Mouse (Mus musculus) urinary bladder, adult 2 months (tissue): ENCODE results near the gene Gjc1. TPM values are rescaled to one million over a fixed set of nuclear protein-coding genes. Genes with fewer than 3 reads are reported as not detected.

Experiments used
- DNase-seq: peaks from one replicate; pipeline ENCODE4 v3.0.0; 2022; ENCODE audit warnings: low spot score
- polyA plus RNA-seq: library from polyadenylated mRNA; depleted of rRNA; stranded (reverse); fragments of >200 nt; gene quantifications from 2 replicates; pipeline ENCODE4 v1.2.3, GENCODE M21; 2012

The Gjc1 gene
- polyA plus RNA-seq, 1 experiment, result 31.1 TPM

DNA sequence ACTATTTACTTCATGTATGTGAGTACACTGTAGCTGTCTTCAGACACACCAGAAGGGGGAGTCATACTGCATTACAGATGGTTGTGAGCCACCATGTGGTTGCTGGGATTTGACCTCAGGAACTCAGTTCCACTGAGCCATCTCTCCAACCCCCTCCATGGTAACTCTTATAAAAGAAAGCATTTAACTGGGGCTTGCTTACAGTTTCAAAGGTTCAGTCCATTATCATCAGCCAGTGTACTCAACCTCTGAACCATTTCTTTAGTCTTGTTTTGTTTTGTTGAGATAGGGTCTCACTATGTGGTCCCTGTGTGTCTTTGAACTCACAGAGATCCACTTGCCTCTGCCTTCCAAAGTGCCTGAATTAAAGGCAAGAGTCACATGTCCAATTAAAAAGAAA lies 4.6 kb downstream of the Gjc1 start:
- DNase-seq, result no peak

DNA sequence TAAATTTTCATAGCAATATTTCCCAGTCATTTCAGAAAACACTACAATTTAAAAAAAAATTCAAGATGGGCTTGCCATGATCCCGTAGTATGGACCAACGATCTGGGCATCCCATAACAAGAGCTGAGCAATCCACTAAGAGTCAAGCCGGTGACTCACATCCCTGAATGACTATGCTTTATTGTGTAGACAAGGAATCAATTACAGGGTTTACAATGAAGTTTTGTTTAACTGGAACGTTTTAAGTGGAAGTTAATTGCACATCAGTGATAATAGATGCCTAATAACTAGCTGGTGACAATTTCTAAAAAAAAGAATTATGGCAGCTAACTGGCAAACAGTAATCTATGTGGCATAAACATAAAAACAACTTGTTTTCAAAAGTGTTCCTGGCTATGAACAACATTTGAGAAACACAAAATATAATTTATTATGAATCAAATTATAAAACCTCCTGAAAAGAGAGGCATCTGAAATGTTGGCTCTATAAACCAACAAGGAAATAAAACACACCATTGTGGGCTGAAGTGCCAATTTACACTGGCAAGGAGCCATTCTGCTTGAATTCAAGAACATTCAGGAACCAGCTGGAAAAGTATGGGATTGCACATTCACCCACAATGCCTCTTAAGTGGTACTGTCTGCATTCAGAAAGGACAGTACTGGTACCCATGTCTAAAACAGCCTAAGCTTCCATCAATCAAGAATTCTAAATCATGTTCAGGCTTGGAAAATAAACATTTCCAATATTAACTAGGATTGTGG lies 8.6 kb downstream of the Gjc1 start:
- no peak for DNase-seq

DNA sequence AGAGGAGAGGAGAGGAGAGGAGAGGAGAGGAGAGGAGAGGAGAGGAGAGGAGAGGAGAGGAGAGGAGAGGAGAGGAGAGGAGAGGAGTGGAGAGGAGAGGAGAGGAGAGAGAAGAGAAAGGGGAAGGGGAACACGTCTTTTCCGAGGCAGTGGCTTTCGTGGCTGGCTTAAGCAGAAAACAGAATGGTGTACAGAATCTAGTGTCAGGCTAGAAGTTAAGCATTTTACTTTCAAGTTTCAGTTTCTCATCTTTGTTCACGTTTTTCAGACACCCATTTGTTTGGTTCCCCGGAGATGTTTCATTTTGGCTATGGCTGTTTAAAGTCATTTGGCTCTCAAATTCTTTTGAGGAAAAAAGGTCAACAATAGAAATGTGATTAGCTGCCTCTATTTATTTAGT lies 11.3 kb downstream of the Gjc1 start:
- DNase-seq, result no peak

DNA sequence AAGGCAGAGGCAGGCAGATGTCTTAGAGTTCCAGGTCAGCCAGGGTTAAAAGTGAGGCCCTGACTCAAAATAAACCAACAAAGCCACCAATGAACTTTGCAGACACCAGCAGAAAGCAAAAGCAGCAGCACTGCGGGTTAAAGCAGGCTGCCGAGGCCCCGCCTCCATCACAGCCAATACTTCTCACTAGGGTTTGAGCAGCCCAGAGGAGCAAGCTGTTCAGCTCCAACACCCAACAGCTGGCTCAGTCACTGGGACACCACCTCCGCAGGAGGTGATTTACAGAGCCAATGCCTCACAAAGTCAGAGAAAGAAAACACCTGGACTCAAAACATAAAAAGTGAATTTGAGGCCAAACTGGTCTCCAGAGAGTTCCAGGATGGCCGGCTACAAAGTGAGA lies 16.0 kb downstream of the Gjc1 start:
- no peak for DNase-seq

DNA sequence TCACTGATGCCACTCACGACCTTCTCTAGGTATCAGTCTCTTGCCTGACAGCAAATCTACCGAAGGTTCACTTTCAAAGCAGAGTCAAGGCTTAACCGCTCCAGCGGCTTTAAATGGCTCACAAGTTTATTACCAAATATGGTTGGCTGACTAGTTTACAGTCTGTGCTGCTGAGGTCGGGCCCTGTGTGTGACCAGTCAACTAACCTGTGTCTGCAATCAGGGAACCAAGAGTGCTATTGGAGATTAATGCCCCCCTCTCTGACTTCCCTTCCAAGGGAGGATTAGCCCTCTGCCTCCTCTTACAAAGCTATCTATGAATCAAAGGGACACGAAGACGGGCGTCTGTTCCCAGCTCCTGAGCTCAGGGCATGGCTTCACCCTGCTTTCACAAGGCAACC lies 25.3 kb downstream of the Gjc1 start:
- no peak for DNase-seq

DNA sequence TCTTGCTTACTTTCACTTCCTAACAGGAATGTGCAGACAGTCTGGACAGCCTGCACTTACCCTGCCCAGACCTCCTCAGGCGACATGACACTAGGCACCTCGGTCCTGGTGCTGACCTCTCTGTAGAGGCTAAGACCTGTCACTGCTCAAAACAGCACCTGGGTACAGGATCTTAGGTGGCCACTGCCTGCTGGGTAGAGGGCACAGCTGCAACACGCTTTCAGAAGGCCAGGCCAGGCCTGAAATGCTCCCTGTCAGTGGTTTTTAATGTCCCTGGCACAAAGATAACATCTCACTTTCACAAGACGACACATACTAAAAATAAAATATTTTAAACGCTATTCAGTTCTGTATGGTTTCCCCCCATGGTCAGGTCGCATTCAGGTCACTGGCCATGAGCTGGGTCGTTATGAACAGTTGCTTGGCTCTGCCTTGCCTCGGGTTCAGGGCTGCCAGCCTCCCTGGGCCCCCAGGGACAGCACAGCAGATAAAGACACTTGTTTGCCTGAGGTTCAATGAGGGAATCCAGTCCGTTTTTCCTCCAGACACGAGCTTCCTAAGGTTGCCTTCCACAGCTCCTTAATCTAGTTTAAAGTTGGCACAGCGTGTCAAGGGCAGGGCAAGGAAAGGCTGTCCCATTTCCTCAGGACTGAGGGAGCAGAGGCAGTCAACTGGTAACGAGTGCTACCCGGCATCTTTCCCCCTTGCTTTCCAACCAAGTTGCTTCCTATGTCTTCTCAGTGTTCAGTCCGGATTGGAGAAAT lies 27.6 kb downstream of the Gjc1 start:
- no peak for DNase-seq

DNA sequence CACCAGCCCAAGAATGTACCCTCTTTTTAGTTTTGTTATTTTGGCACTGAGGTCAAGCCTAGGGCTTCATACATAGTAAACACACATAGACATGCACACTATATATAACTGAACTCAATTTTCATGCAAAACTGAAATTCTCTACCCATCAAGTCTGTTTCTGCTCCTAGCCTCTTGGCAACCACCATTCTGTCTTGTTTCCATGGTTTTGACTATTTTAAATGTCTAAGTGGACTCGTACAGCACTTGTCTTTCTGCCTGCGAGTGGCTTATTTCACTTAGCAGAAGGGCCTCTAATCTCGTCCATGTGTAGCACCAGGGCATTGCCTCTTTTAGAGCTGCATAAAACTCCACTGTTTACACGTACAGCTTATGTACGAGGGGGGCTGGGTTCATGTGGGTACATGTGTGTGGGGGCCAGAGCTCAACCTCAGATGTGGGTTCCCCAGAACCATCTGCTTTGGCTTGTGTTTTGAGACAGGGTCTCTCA lies 31.8 kb downstream of the Gjc1 start:
- DNase-seq, result no peak

DNA sequence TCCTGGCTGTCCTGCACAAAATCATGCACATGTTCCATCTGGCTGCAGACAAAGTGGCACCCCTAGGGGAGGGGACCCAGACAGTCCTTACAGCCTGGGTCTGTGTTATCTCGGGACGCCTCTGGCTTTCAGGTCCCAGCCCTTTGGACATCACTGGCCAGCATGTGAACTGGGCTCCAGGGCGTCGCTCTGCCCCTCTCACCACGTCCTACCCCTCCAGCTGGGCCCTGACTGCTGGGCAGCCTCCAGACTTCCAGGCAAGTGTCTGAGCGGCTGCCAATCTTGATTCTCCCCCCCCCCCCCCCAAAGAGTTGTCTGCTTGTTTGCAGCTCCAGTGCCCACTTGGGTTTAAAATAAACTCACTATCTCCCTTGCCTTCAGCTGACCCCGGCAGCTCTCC lies 36.1 kb downstream of the Gjc1 start:
- DNase-seq, result no peak

DNA sequence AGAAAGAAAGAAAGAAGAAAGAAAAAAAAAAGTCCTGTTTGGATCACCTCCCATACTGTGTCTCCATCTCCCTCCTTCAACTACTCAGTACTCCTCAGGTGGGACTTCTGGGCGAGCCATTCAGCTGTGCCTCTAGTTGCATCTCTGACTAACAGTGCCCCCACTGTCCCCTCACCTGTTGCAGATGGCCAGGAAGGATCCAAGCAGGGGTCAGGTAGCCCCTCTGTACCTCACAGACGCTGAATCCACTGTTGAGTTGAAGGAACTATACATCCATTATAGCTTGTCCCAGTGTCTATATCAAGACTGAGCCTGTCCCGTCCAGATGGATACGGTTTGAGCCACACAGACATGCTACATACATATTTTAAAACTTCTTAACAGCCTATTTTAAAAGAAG lies 38.0 kb downstream of the Gjc1 start:
- DNase-seq, result no peak

DNA sequence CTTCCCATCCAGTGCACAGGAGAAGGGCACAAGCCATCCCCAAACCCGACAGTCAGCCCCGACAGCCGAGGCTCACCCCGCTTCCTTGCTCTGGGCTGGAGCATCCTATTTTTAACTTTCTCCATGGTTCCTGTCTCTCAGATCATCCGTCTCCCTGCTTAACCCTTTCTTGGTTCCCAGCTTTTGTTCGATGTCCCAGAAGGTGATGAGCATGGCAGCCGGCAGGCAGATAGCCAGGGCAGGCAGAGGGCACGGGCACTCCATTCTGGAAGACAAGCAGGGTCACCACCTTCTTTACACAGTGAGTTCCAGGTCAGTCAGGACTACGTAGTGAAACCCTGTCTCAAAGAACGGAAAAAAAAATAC lies 38.5 kb downstream of the Gjc1 start:
- no peak for DNase-seq

DNA sequence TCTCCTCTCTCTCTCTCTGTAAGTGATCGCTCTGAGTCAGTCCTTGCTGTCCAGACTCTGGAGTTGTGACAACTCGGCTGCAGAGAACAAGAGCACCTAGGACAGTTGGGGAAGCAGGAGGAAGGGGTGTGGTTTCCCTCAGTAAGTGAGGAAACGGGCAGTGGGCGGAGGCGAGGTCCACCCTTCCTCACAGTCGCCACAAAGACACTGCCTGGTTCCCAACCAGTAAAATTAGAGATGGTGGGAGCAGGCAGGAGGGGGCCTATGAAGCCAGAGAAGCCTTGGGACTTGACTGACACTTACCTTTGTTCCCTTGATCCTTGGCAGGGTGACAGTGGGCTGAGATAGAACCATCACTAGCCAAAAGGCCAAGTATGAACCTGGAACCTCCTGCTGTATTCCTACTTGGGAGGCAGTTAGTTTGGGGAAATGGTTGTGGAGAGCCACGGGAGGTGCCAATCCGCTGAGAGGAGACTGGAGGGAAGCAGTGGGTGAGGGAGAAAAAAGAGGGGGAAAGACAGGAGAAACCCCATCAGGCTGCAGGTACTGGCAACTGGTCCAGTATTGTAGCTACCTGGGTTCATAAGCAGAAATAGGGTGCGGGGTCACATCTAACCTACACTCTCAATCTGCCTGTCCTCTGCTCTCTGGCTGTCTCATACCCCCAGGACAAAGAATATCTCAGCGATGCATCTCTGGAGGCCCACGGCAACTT lies 39.1 kb downstream of the Gjc1 start:
- no peak for DNase-seq

DNA sequence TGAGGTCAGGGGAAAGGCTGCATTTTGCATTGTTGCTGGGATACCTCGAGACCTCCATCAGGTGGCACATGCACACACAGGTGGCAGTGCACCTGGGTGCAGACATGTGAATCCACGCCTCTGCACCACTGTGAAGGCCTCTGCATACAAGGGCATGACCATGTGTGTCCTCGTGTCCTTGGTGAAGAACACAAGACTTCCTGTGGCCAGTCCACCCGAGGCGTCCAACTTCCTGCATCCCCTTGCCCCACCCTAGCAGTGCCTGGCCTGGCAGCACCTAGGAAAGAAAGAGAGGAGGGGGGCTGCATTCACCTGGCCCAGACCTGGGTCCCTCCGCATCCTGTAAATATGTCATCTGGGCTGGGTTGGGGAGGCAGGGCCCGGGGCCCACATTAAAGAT lies 39.7 kb downstream of the Gjc1 start:
- no peak for DNase-seq

DNA sequence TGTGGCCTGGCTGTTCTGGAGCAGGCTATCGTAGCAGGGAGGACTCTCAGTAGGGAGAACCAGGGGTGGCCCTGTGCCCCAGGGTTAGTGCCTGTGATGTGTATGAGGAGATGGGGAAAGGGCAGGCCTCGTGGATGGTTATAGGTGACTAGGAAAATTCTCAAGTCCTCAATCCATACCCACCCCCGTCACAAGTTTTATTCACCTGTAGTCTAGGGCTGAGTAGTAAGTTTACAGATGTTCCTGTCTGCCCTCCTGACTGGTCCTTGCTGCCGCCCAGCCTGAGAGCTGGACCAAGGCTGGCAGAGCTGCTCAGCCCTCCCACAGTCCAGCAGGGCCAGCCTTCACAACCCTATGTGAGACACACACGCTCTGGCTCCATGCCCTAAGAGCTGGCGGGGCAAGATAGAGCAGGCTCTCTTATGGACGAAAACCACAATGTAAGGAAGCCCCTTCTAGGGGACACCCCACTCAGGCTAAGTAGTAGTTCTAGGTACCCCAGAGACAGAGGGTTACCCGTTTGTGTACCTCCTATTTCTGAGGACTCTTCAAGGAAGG lies 40.3 kb downstream of the Gjc1 start:
- no peak for DNase-seq

DNA sequence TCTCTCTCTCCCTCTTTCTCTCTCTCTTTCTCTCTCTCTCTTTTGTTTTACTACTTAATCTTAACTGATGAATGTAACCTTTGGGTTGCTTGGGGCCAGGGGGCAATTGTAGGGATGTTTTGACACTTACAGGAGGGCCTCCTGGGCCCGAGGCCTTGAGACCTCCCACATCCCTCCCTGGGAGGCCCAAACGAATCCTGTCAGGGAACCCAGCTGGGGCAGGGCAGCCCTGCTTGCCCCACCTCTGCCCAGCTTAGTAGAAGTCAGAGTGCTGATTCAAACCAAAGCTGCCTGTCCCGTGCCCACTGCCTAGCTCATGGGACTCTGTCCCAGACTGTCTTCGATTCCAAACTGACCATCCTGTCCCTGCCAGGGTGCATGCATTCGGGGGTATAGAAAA lies 40.9 kb downstream of the Gjc1 start:
- no peak for DNase-seq

DNA sequence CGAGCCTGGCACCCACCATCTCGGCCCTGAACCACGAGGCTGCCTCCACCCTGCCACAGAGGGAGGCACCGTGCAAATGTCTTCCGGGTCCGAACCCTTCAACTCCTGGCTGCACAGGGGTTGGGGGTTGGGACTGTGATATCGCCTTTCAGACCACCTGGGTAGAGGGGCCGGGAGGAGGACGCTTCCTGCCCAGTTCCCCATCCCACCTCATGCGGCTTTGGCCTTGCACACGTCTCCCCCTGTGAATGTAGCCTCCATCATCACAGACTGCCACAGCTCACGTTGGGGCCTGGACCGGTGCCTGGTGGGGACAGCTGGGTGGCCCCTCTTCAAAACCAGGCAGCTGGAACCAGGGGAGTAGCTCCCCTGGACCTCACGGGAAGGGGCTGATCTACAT lies 41.3 kb downstream of the Gjc1 start:
- no peak for DNase-seq

DNA sequence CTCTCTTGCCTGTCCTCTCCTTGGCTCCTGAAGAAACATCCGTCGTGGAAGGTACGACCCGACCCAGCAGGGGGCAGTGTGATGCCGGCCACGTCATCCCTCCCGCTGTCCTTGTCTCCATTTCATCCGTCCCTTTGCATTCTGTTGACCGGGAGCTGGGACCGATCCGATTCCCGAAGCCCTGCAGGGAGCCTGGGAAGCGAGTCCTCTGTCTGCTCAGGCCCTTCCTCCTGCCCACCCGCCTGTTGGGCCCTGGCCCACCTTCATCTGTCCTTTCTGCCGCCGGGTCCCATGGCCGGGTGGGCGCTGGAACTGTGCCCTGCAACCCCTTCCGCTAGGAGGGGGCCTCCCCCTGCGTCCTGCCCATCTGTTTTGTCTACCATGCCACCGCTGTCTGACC lies 41.9 kb downstream of the Gjc1 start:
- peak; percentile 55 for DNase-seq

DNA sequence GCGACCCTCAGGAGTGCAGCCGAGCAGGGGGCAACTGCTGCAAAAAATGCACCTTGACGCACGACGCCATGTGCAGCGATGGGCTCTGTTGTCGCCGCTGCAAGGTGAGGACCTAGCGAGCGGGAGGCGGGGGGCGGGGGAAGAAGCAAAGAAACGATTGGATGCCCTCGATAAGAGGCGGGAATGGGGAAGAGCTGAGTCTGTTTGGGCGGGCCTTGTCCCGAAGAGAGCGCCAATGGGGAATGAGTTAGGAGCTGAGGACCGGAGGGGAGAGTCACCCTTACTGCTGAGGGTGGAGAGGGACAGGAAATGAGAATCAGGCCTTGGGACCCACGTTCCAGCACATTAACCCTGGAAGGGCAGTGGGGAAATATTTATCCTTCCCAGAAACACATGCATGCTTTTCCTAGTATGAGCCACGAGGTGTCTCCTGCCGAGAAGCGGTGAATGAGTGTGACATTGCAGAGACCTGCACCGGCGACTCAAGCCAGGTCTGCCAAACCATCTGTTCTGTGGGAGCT lies 44.8 kb downstream of the Gjc1 start:
- peak; percentile 48 for DNase-seq

DNA sequence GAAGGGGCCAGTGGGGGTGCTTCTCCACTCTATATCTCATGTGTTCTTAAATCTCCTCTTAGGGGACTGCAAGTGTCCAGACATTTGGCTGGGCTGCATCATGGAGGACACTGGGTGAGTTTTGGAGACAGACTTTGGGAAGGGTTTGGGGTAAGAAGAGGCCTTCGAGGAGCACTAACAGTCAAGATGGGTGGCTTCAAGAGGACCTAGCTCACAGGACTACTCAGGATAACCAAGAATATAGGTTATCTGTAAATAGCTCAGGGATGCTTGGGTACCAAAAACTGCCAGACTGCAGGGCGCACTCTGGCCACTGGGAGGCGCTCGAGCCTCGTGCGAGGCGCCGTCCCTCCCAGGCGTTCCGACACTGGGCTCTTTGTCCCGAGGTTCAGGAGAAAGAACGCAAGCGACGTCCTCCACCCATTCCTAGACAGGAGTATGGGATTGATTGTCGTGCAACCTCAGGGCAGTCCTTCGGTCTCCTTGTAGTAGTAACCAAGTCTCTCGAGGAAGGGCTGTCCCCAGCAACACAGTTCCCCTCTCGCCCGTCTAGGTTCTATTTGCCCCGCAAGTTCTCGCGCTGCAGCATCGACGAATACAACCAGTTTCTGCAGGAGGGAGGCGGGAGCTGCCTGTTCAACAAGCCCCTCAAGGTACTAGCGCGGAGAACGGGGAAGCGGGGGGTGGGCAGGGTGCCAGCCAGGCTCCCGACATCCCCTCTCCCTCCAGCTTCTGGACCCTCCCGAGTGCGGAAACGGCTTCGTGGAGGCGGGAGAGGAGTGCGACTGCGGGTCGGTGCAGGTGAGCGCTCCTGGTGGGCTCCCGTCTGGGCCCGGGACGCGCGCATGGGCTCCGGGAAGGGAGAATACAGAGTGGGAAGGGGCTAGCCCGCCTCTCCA lies 45.5 kb downstream of the Gjc1 start:
- DNase-seq, result peak; percentile 70

DNA sequence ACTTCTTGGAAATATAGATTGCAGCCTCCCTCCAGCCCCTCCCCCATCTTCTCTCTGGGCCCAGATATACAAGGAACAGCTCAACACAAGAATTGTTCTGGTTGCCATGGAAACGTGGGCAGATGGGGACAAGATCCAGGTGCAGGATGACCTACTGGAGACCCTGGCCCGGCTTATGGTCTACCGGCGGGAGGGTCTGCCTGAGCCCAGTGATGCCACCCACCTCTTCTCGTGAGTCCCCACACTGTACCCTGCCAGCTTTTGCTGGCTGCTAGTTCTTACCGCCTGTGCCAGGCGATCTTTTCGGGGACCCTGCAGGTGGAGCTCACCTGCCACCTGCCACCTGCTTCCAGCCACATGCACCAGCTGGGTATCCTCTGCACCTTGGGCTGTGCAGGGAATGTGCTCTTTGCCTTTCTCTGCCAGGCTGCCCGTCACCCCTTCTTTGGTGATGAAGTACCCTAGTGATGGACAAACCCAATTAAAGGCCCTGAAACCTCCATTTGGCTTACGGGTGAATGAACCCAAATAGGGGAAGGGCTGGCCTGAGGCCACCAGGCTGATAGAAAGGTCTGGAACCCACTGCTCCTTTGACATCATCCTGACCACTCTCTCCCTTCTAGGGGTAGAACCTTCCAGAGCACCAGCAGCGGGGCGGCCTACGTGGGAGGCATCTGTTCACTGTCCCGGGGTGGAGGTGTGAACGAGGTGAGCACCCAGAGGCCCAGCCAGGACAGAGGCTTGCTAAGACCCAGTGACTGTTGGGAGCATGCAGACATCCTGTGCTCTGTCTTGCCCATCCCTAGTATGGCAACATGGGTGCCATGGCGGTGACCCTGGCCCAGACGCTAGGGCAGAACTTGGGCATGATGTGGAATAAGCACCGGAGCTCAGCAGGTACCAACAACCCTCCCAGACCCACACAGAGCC lies 46.5 kb downstream of the Gjc1 start:
- DNase-seq, result no peak
